ENCODE assay signal across 8 mouse cellular contexts in genomic region chr17:26941841-26942570, GRCm38 (mm10). TPM values are rescaled to one million over a fixed set of nuclear protein-coding genes. Genes with fewer than 3 reads are reported as not detected.
DNase-seq lines count a peak whose midpoint lies in the region; ATAC-seq and TF ChIP-seq lines count a peak whose summit lies in the region.

No protein-coding gene starts in this region.

- no peak for TF ChIP-seq POLR2A in MEL (IDR thresholded peaks at IDR 0.05; ENCODE audit: control insufficient read depth in 1 of 2, insufficient read depth in 1 of 2, low read depth in 1 of 2, low read length in 2 of 2, poor library complexity in 1 of 2)

- H3K9me3 ChIP-seq in heart, embryonic 13.5 days, result no peaks in the 10 kb centered on the region
- no peaks in the 10 kb centered on the region for H3K9me3 ChIP-seq in MEL (replicated peaks; ENCODE audit: insufficient read depth, low read length)
- H3K9me3 ChIP-seq in forebrain, postnatal 0 days (ENCODE audit: low read length), result no peaks in the 10 kb centered on the region
- no peaks in the 10 kb centered on the region for H3K9me3 ChIP-seq in midbrain, embryonic 11.5 days (ENCODE audit: control insufficient read depth, low read length)

- peaks cover 58% of the 10 kb centered on the region for H3K4me1 ChIP-seq in heart, embryonic 13.5 days
- H3K4me1 ChIP-seq in MEL (ENCODE audit: control insufficient read depth in 1 of 2, insufficient read depth in 2 of 2, low read length in 2 of 2), result peaks cover 2 to 14% of the 10 kb centered on the region in 2 experiments; a peak in 3 of 4 replicates
- peaks cover 30% of the 10 kb centered on the region for H3K4me1 ChIP-seq in forebrain, postnatal 0 days (ENCODE audit: insufficient read depth)
- peaks cover 43% of the 10 kb centered on the region for H3K4me1 ChIP-seq in midbrain, embryonic 11.5 days (ENCODE audit: control insufficient read depth, insufficient read depth, low read length)

- H3K79me2 ChIP-seq in MEL (ENCODE audit: control insufficient read depth, insufficient read depth, low read length, poor library complexity), result peaks cover 22% of the 10 kb centered on the region

- peak overlapping the region; percentile 56 for H3K4me3 ChIP-seq in heart, embryonic 13.5 days
- peak overlapping the region; percentile 51 to 77 for H3K4me3 ChIP-seq in MEL (ENCODE audit: control insufficient read depth in 1 of 2, insufficient read depth in 1 of 2, low read depth in 2 of 2, low read length in 2 of 2)
- H3K4me3 ChIP-seq in forebrain, postnatal 0 days (ENCODE audit: low read depth, low read length), result peak overlapping the region; percentile 65
- H3K4me3 ChIP-seq in midbrain, embryonic 11.5 days (ENCODE audit: low read depth, low read length), result peak overlapping the region; percentile 37

- TF ChIP-seq CTCF in MEL (IDR thresholded peaks at IDR 0.05 in 2 of 3, conservative IDR thresholded peaks at IDR 0.05 in 1 of 3; ENCODE audit: control insufficient read depth in 1 of 3, insufficient read depth in 1 of 3, low read depth in 2 of 3, low read length in 3 of 3, poor library complexity in 1 of 3, severe bottlenecking in 1 of 3), result no peak
- TF ChIP-seq CTCF in forebrain, postnatal 0 days (IDR thresholded peaks at IDR 0.05; ENCODE audit: low read depth), result no peak

- no peak for TF ChIP-seq RAD21 in MEL (IDR thresholded peaks at IDR 0.05; ENCODE audit: low read depth, low read length)

- H3K36me3 ChIP-seq in heart, embryonic 13.5 days, result peaks cover 6% of the 10 kb centered on the region
- H3K36me3 ChIP-seq in MEL (ENCODE audit: control insufficient read depth in 1 of 2, insufficient read depth in 2 of 2, low read length in 2 of 2), result peaks cover 0 to 9% of the 10 kb centered on the region in 2 experiments; a peak in 2 of 4 replicates
- H3K36me3 ChIP-seq in forebrain, postnatal 0 days (ENCODE audit: insufficient read depth), result peaks cover 6% of the 10 kb centered on the region; the same call in 1 of the 2 replicates
- H3K36me3 ChIP-seq in midbrain, embryonic 11.5 days (ENCODE audit: control insufficient read depth, insufficient read depth, low read length), result no peaks in the 10 kb centered on the region

- no peak for DNase-seq in heart, postnatal 4 days
- peak; percentile 79 for DNase-seq in MEL (ENCODE audit: low read depth, low spot score)
- DNase-seq in forebrain, postnatal 0 days, result no peak
- peak; percentile 89 for DNase-seq in midbrain, embryonic 11.5 days (ENCODE audit: low spot score, missing footprints)
- no peak for DNase-seq in adrenal gland, postnatal 36 days
- DNase-seq in kidney, adult 18-20 months, result no peak

- peak overlapping the region; percentile 99 for H3K4me2 ChIP-seq in heart, embryonic 13.5 days
- H3K4me2 ChIP-seq in forebrain, postnatal 0 days (ENCODE audit: low read depth), result peak overlapping the region; percentile 97
- H3K4me2 ChIP-seq in midbrain, embryonic 11.5 days, result peak overlapping the region; percentile 66

- peak overlapping the region; percentile 98; the same call in 1 of the 2 replicates for H3K27ac ChIP-seq in heart, embryonic 13.5 days (replicated peaks)
- peak overlapping the region; percentile 36 for H3K27ac ChIP-seq in MEL (ENCODE audit: control insufficient read depth, low read depth, low read length)
- H3K27ac ChIP-seq in forebrain, postnatal 0 days (ENCODE audit: low read depth, low read length), result peak overlapping the region; percentile 93
- H3K27ac ChIP-seq in midbrain, embryonic 11.5 days (ENCODE audit: low read depth, low read length), result peak overlapping the region; percentile 88

- TF ChIP-seq EP300 in MEL (IDR thresholded peaks at IDR 0.05; ENCODE audit: low read depth in 1 of 2, low read length in 2 of 2), result no peak

- 0 out of 2 replicates have a peak, but pooled peaks cover 3% of the 10 kb centered on the region for H3K27me3 ChIP-seq in heart, embryonic 13.5 days (replicated peaks)
- no peaks in the 10 kb centered on the region for H3K27me3 ChIP-seq in MEL (ENCODE audit: control insufficient read depth in 1 of 2, insufficient read depth in 2 of 2, low read length in 2 of 2)
- H3K27me3 ChIP-seq in forebrain, postnatal 0 days (ENCODE audit: insufficient read depth, low read length), result no peaks in the 10 kb centered on the region
- H3K27me3 ChIP-seq in midbrain, embryonic 11.5 days (ENCODE audit: control insufficient read depth, insufficient read depth, low read length), result no peaks in the 10 kb centered on the region

- WGBS in heart, embryonic 13.5 days, result 25% methylated on average over 4 of the region's 4 CpGs
- WGBS in forebrain, postnatal 0 days, result 3% methylated on average over 4 of the region's 4 CpGs
- 7% methylated on average over 4 of the region's 4 CpGs for WGBS in midbrain, embryonic 11.5 days

- peak overlapping the region; percentile 87 for H3K9ac ChIP-seq in heart, embryonic 13.5 days
- peak overlapping the region; percentile 58 for H3K9ac ChIP-seq in MEL (ENCODE audit: control insufficient read depth, low read depth, low read length, poor library complexity, severe bottlenecking)
- H3K9ac ChIP-seq in forebrain, postnatal 0 days, result peak overlapping the region; percentile 69
- H3K9ac ChIP-seq in midbrain, embryonic 11.5 days (ENCODE audit: low read length), result peak overlapping the region; percentile 74

- ATAC-seq in heart, embryonic 13.5 days (ENCODE audit: extremely low read depth, insufficient number of reproducible peaks, low FRiP score, low TSS enrichment), result no peak
- no peak for ATAC-seq in forebrain, postnatal 0 days
- ATAC-seq in midbrain, embryonic 11.5 days (ENCODE audit: low FRiP score), result no peak
- ATAC-seq in megakaryocyte progenitor cell, adult 5-6 weeks (replicated peaks; ENCODE audit: poor library complexity), result no peak

RNA-seq across cellular contexts. Expression of gene Syngap1, which starts 1.0 kb away (rescaled TPM):
- 1.3 and 2.0 TPM in 2 replicates for polyA plus RNA-seq in heart, embryonic 13.5 days (2015; fragmentation: Nextera tagmentation; extraction: Ambion mirVana)
- 10 to 100 TPM; 12.6 to 13.4 TPM for total RNA-seq in heart, postnatal 4 days (2021)
- 2.7 TPM in 2 replicates for total RNA-seq in MEL (2012; rRNA removed)
- 10 to 100 TPM in 1 of 2 experiments, not detected in 1; 24.6 TPM for polyA plus RNA-seq in MEL (2012; ENCODE audit: insufficient read depth in 1 of 2, insufficient read length in 2 of 2, low read depth in 1 of 2, low replicate concordance in 2 of 2, missing spikeins in 1 of 2)
- total RNA-seq in forebrain, postnatal 0 days (2014; rRNA removed), result 84.2 and 85.2 TPM in 2 replicates
- 3.1 and 5.0 TPM in 2 replicates for polyA plus RNA-seq in forebrain, postnatal 0 days (2015; fragmentation: Nextera tagmentation; extraction: Ambion mirVana)
- 1.8 and 2.3 TPM in 2 replicates for polyA plus RNA-seq in midbrain, embryonic 11.5 days (2014; fragmentation: Nextera tagmentation; extraction: Ambion mirVana)
- 10 to 100 TPM; 11.4 to 18.6 TPM for total RNA-seq in adrenal gland, postnatal 36 days (2021)
- total RNA-seq in megakaryocyte progenitor cell, adult 5-6 weeks (2015), result 5.3 and 11.6 TPM in 2 replicates
- total RNA-seq in megakaryocyte progenitor cell, adult 5-6 weeks (2017), result 3.6 TPM in 2 replicates

RNA-seq across cellular contexts. Expression of gene Cuta, which starts 2.6 kb away (rescaled TPM):
- 152 and 169 TPM in 2 replicates for polyA plus RNA-seq in heart, embryonic 13.5 days (2015; fragmentation: Nextera tagmentation; extraction: Ambion mirVana)
- total RNA-seq in heart, postnatal 4 days (2021), result 100 to 1,000 TPM in 1 of 2 experiments, 10 to 100 TPM in 1; 97.2 to 106 TPM
- total RNA-seq in MEL (2012; rRNA removed), result 54.2 and 66.8 TPM in 2 replicates
- polyA plus RNA-seq in MEL (2012; ENCODE audit: insufficient read depth in 1 of 2, insufficient read length in 2 of 2, low read depth in 1 of 2, low replicate concordance in 2 of 2, missing spikeins in 1 of 2), result 100 to 1,000 TPM in 1 of 2 experiments, not detected in 1; 220 TPM
- total RNA-seq in forebrain, postnatal 0 days (2014; rRNA removed), result 44.4 and 44.9 TPM in 2 replicates
- polyA plus RNA-seq in forebrain, postnatal 0 days (2015; fragmentation: Nextera tagmentation; extraction: Ambion mirVana), result 147 and 158 TPM in 2 replicates
- polyA plus RNA-seq in midbrain, embryonic 11.5 days (2014; fragmentation: Nextera tagmentation; extraction: Ambion mirVana), result 146 and 157 TPM in 2 replicates
- 100 to 1,000 TPM; 129 to 165 TPM for total RNA-seq in adrenal gland, postnatal 36 days (2021)
- 181 and 216 TPM in 2 replicates for total RNA-seq in megakaryocyte progenitor cell, adult 5-6 weeks (2015)
- 75.8 and 82.9 TPM in 2 replicates for total RNA-seq in megakaryocyte progenitor cell, adult 5-6 weeks (2017)

RNA-seq across cellular contexts. Expression of gene Phf1, which starts 9.2 kb away (rescaled TPM):
- polyA plus RNA-seq in heart, embryonic 13.5 days (2015; fragmentation: Nextera tagmentation; extraction: Ambion mirVana), result 8.4 and 9.2 TPM in 2 replicates
- total RNA-seq in heart, postnatal 4 days (2021), result 1 to 10 TPM; 9.9 to 10.0 TPM
- total RNA-seq in MEL (2012; rRNA removed), result 2.9 and 3.0 TPM in 2 replicates
- 1 to 10 TPM in 1 of 2 experiments, not detected in 1; 9.5 TPM for polyA plus RNA-seq in MEL (2012; ENCODE audit: insufficient read depth in 1 of 2, insufficient read length in 2 of 2, low read depth in 1 of 2, low replicate concordance in 2 of 2, missing spikeins in 1 of 2)
- total RNA-seq in forebrain, postnatal 0 days (2014; rRNA removed), result 35.4 and 38.9 TPM in 2 replicates
- polyA plus RNA-seq in forebrain, postnatal 0 days (2015; fragmentation: Nextera tagmentation; extraction: Ambion mirVana), result 20.4 and 24.1 TPM in 2 replicates
- 3.6 and 3.7 TPM in 2 replicates for polyA plus RNA-seq in midbrain, embryonic 11.5 days (2014; fragmentation: Nextera tagmentation; extraction: Ambion mirVana)
- total RNA-seq in adrenal gland, postnatal 36 days (2021), result 10 to 100 TPM; 34.2 to 37.9 TPM
- 2.1 TPM in 2 replicates for total RNA-seq in megakaryocyte progenitor cell, adult 5-6 weeks (2015)
- total RNA-seq in megakaryocyte progenitor cell, adult 5-6 weeks (2017), result 3.5 and 4.6 TPM in 2 replicates

RNA-seq across cellular contexts. Expression of gene Kifc5b, which starts 25.1 kb away (rescaled TPM):
- 6.3 and 7.0 TPM in 2 replicates for polyA plus RNA-seq in heart, embryonic 13.5 days (2015; fragmentation: Nextera tagmentation; extraction: Ambion mirVana)
- 10 to 100 TPM; 15.0 to 15.2 TPM for total RNA-seq in heart, postnatal 4 days (2021)
- total RNA-seq in MEL (2012; rRNA removed), result 10.6 and 10.8 TPM in 2 replicates
- 100 to 1,000 TPM in 1 of 2 experiments, 10 to 100 TPM in 1; 45.4 to 111 TPM for polyA plus RNA-seq in MEL (2012; ENCODE audit: insufficient read depth in 1 of 2, insufficient read length in 2 of 2, low read depth in 1 of 2, low replicate concordance in 2 of 2, missing spikeins in 1 of 2)
- total RNA-seq in forebrain, postnatal 0 days (2014; rRNA removed), result 1.0 and 3.3 TPM in 2 replicates
- 0.74 and 1.5 TPM in 2 replicates for polyA plus RNA-seq in forebrain, postnatal 0 days (2015; fragmentation: Nextera tagmentation; extraction: Ambion mirVana)
- polyA plus RNA-seq in midbrain, embryonic 11.5 days (2014; fragmentation: Nextera tagmentation; extraction: Ambion mirVana), result 3.8 and 6.4 TPM in 2 replicates
- total RNA-seq in adrenal gland, postnatal 36 days (2021), result 1 to 10 TPM; 1.7 to 1.9 TPM
- 2.6 and 4.6 TPM in 2 replicates for total RNA-seq in megakaryocyte progenitor cell, adult 5-6 weeks (2015)
- total RNA-seq in megakaryocyte progenitor cell, adult 5-6 weeks (2017), result 13.8 and 16.0 TPM in 2 replicates

RNA-seq across cellular contexts. Expression of gene Zbtb9, which starts 31.0 kb away (rescaled TPM):
- polyA plus RNA-seq in heart, embryonic 13.5 days (2015; fragmentation: Nextera tagmentation; extraction: Ambion mirVana), result 9.1 and 9.8 TPM in 2 replicates
- total RNA-seq in heart, postnatal 4 days (2021), result 1 to 10 TPM; 3.9 to 5.5 TPM
- total RNA-seq in MEL (2012; rRNA removed), result 10.9 and 13.4 TPM in 2 replicates
- polyA plus RNA-seq in MEL (2012; ENCODE audit: insufficient read depth in 1 of 2, insufficient read length in 2 of 2, low read depth in 1 of 2, low replicate concordance in 2 of 2, missing spikeins in 1 of 2), result 10 to 100 TPM in 1 of 2 experiments, not detected in 1; 10.7 TPM
- total RNA-seq in forebrain, postnatal 0 days (2014; rRNA removed), result 20.9 and 22.5 TPM in 2 replicates
- polyA plus RNA-seq in forebrain, postnatal 0 days (2015; fragmentation: Nextera tagmentation; extraction: Ambion mirVana), result 4.2 and 6.8 TPM in 2 replicates
- 13.4 and 13.6 TPM in 2 replicates for polyA plus RNA-seq in midbrain, embryonic 11.5 days (2014; fragmentation: Nextera tagmentation; extraction: Ambion mirVana)
- 10 to 100 TPM in 1 of 2 experiments, 1 to 10 TPM in 1; 9.9 to 10.5 TPM for total RNA-seq in adrenal gland, postnatal 36 days (2021)
- total RNA-seq in megakaryocyte progenitor cell, adult 5-6 weeks (2015), result 2.9 and 5.3 TPM in 2 replicates
- 16.3 and 22.1 TPM in 2 replicates for total RNA-seq in megakaryocyte progenitor cell, adult 5-6 weeks (2017)

Comparison
In these comparisons a context has a peak if more than half of its experiments do, and no peak if none do; other contexts are left out.
1. H3K27ac ChIP-seq: peak in every context shown above with its lines; median percentile 98 in heart, embryonic 13.5 days; 93 in forebrain, postnatal 0 days; 88 in midbrain, embryonic 11.5 days; 36 in MEL.
2. DNase-seq: peak in MEL (single experiment) and midbrain, embryonic 11.5 days (single experiment); none in heart, postnatal 4 days (single experiment), forebrain, postnatal 0 days (single experiment), adrenal gland, postnatal 36 days (0 of 2) and kidney, adult 18-20 months (single experiment).
3. Peak in every context shown above with its lines, with median percentiles within 50 percentile points of each other: H3K4me2 ChIP-seq, H3K4me3 ChIP-seq and H3K9ac ChIP-seq.